Mouse (Mus musculus) left cerebral cortex, adult 8-10 months (tissue): ENCODE results near the gene Ddx59. TPM values are rescaled to one million over a fixed set of nuclear protein-coding genes. Genes with fewer than 3 reads are reported as not detected.

Source experiments
- DNase-seq, 2 experiments: peaks; one replicate each; pipeline ENCODE4 v3.0.0; 2022; ENCODE audit warnings: low spot score in 2 of 2
- total RNA-seq, 4 experiments: library from RNA; stranded (reverse); gene quantifications; 2 replicates each; pipeline ENCODE4 v1.2.4; 2022

Ddx59 gene
- total RNA-seq, 4 experiments from 2014 or later, result 10.0 to 14.0 (median 12.1) TPM

GRCm38 (mm10) chr1:136447338-136447737 is 32.3 kb downstream of the Ddx59 start:
- no peak for DNase-seq

DNA sequence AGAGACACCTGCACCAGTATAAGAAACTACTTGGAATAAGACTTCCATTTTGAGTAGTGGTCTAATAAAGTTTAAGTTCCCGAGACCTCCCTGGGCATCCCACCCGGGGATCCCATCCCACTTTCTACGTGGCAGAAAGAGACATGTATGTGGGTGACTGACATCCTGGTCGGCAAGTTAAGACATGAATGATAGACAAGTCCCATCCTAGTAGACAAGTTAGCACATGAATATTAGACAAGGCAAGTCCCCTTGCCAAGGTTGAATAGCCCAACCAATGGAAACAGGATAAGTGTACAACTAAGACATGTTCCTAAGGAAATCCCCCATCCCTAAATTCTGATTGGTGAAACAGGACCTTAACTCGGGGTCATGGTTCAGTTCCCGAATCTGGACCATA is 34.5 kb downstream of the Ddx59 start:
- DNase-seq, result no peak

- no peak for DNase-seq
These were observed 35.1 kb downstream of the Ddx59 start for GRCm38 (mm10) chr1:136450206-136450605.

- DNase-seq, result no peak
These were observed 37.4 kb downstream of the Ddx59 start for GRCm38 (mm10) chr1:136452421-136452820.

- DNase-seq, result no peak
These were observed 40.9 kb downstream of the Ddx59 start for GRCm38 (mm10) chr1:136455756-136456585.

- DNase-seq, result no peak
These were observed 41.7 kb downstream of the Ddx59 start for GRCm38 (mm10) chr1:136456741-136457140.

GRCm38 (mm10) chr1:136457403-136457802 is 42.3 kb downstream of the Ddx59 start:
- no peak for DNase-seq

DNA sequence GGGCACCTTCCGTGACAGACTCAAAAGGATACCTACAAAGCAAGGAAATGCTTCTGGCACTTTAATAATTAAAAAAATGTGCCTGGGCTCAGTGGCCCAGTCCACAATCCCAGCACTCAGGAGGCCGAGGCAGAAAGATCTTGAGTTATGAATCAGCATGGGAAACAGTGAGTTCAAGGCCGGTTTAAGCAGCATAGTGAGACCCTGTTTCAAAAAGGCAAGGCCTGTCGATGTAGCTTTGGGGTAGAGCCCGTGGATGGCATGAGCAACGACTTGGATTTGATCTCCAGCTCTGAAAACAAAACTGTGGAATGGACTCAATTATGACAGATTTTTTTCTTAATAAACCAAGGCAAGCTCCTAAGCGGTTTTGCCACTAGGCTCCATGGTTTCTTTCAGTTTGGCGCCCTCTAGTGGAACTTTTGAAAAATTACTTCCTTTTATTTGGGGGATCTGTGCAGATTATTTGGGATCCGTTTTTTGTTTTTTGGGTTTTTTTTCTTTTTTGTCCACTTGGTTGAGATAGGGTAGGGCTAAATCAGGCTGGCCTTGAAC is 43.7 kb downstream of the Ddx59 start:
- no peak for DNase-seq

- peak in 1 of 2 experiments; percentile 38 for DNase-seq
These were observed 47.4 kb downstream of the Ddx59 start for GRCm38 (mm10) chr1:136462443-136462842.

DNA sequence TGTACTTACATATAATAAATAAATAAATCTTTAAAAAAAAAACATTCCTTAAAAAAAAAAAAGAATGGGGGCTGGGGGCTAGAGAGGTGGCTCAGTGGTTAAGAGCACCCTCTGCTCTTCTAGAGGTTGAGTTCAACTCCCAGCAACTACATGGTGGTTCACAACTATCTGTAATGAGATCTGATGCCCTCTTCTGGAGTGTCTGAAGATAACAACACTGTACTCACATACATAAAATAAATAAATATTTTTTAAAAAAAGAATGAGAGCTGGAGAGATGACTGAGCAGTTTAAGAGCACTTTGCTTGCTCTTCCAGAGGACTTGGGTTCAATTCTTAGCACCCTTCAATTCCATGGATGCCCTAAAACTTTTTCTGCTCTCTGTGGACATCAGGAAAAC is 50.1 kb downstream of the Ddx59 start:
- DNase-seq, result no peak

- peak; percentile 75 to 92 for DNase-seq
These were observed 51.2 kb downstream of the Ddx59 start, which contains the start of gene Kif14 for GRCm38 (mm10) chr1:136466143-136466811. TSS of gene Kif14 (plus strand) at chr1:136466343.

- DNase-seq, result no peak
These were observed 54.3 kb downstream of the Ddx59 start for GRCm38 (mm10) chr1:136469408-136469807.

DNA sequence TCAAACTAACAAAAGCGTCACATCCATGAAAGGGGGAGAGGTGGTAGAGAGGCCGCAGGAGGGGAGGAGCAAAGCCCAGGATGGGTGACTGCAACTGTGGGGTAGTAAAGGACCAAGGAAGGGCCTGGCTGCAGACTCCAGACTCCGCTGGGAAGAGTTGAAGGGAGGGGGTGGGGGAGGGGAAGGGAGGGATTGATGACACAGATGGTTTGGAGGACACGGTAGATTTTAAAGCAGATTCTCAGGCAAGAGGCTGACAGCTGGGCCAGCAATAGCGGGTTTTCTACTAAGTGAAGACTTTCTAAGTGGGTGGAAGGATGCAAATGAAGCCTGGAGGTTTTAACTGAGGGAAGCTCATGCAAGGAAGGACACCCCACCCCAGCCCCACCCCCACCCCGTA is 55.4 kb downstream of the Ddx59 start:
- DNase-seq, result no peak

Other genes starting within 250 kb of the Ddx59 start
- 1 to 10 TPM in 1 of 4 experiments, under 1 TPM in 3; 0.37 to 1.2 (median 0.56) TPM for gene Mroh3, start 202.4 kb upstream of the Ddx59 start, total RNA-seq
- 1 to 10 TPM; 1.2 to 2.7 (median 1.5) TPM for gene Inava, start 181.0 kb upstream of the Ddx59 start, total RNA-seq
- 1 to 10 TPM; 5.1 to 7.4 (median 5.8) TPM for gene Gpr25, start 154.4 kb upstream of the Ddx59 start, total RNA-seq
- gene Camsap2, start 69.2 kb upstream of the Ddx59 start, total RNA-seq, result 100 to 1,000 TPM; 119 to 146 (median 126) TPM
- gene Kif14, start 51.1 kb downstream of the Ddx59 start, total RNA-seq, result under 1 TPM; 0.07 to 0.37 (median 0.19) TPM
- gene Zfp281, start 209.6 kb downstream of the Ddx59 start, total RNA-seq, result 10 to 100 TPM; 33.5 to 34.4 (median 33.7) TPM